Mouse (Mus musculus) forebrain, postnatal 0 days (tissue): ENCODE data around the gene Rinl. TPM values are rescaled to one million over a fixed set of nuclear protein-coding genes. Genes with fewer than 3 reads are reported as not detected.

Source experiments
- ATAC-seq: fragments of 200-750 bp; cut with Nextera tagmentation; 2 replicates; pipeline ENCODE4 v1.8.0; 2017; ENCODE audit warnings: mild to moderate bottlenecking, moderate library complexity
- DNase-seq: peaks from one replicate; pipeline ENCODE4 v3.0.0-alpha.2; 2015
- H3K27ac ChIP-seq: fragments of 300-500 bp; sonication (generic); 2 replicates; pipeline ENCODE4 v1.5.1; 2014; ENCODE audit warnings: low read depth, mild to moderate bottlenecking, antibody characterized with exemption, low read length, moderate library complexity, mixed read lengths
- H3K27me3 ChIP-seq: fragments of 300-500 bp; sonication (generic); 2 replicates; pipeline ENCODE4 v1.6.1; 2014; ENCODE audit warnings: mild to moderate bottlenecking, low read length, mixed read lengths; ENCODE audit not compliant: insufficient read depth
- H3K36me3 ChIP-seq: fragments of 300-500 bp; sonication (generic); 2 replicates; pipeline ENCODE4 v1.6.1; 2014; ENCODE audit warnings: mild to moderate bottlenecking, moderate library complexity; ENCODE audit not compliant: insufficient read depth
- H3K4me1 ChIP-seq: fragments of 300-500 bp; sonication (generic); 2 replicates; pipeline ENCODE4 v1.6.1; 2014; ENCODE audit warnings: antibody characterized with exemption; ENCODE audit not compliant: insufficient read depth
- H3K4me2 ChIP-seq: fragments of 300-500 bp; sonication (generic); 2 replicates; pipeline ENCODE4 v1.6.1; 2014; ENCODE audit warnings: low read depth, mild to moderate bottlenecking, moderate library complexity
- H3K4me3 ChIP-seq: fragments of 300-500 bp; sonication (generic); 2 replicates; pipeline ENCODE4 v1.5.1; 2014; ENCODE audit warnings: low read depth, low read length, mixed read lengths
- H3K9ac ChIP-seq: fragments of 300-500 bp; sonication (generic); 2 replicates; pipeline ENCODE4 v1.6.1; 2014; ENCODE audit warnings: mild to moderate bottlenecking
- H3K9me3 ChIP-seq: fragments of 300-500 bp; sonication (generic); 2 replicates; pipeline ENCODE4 v1.6.1; 2016; ENCODE audit warnings: low read length
- CTCF ChIP-seq: sonication (generic); IDR thresholded peaks from 2 replicates; pipeline ENCODE4 v1.5.1; 2016; ENCODE audit warnings: antibody characterized with exemption, control low read depth, low read depth
- WGBS: fragments of 180-500 bp; shearing (Covaris S2); extraction: QIAGEN DNeasy Blood & Tissue Kit; methylation state at CpG from one replicate; pipeline ENCODE4 v1.1.7; 2014; 5-methylcytosine and 5-hydroxymethylcytosine counted together
- polyA plus RNA-seq: library from polyadenylated mRNA; unstranded; fragments of >200 nt; fragmentation: Nextera tagmentation; extraction: Ambion mirVana; gene quantifications from 2 replicates; pipeline ENCODE4 v1.2.1, GENCODE M21; 2015
- total RNA-seq: library from RNA; depleted of rRNA; stranded (reverse); fragments of >200 nt; gene quantifications from 2 replicates; pipeline ENCODE4 v1.2.3, GENCODE M21; 2014

The Rinl gene
- total and polyA plus RNA-seq, 2 experiments from 2014 or later: 1.6 to 2.1 TPM

GRCm38 (mm10) chr7:28791706-28792105 lies 2.9 kb downstream of the Rinl start:
- Histone ChIP-seq H3K9ac (no peak overlapping the region), H3K27me3 (no peaks in the 10 kb centered on the region), H3K4me3 (no peak overlapping the region), H3K36me3 (no peaks in the 10 kb centered on the region; the same call in 1 of the 2 replicates), H3K4me1 (no peaks in the 10 kb centered on the region; the same call in 1 of the 2 replicates), H3K4me2 (no peak overlapping the region), H3K27ac (no peak overlapping the region), H3K9me3 (no peaks in the 10 kb centered on the region)
- ATAC-seq (no peak), DNase-seq (no peak)
- no peak for TF ChIP-seq CTCF

DNA sequence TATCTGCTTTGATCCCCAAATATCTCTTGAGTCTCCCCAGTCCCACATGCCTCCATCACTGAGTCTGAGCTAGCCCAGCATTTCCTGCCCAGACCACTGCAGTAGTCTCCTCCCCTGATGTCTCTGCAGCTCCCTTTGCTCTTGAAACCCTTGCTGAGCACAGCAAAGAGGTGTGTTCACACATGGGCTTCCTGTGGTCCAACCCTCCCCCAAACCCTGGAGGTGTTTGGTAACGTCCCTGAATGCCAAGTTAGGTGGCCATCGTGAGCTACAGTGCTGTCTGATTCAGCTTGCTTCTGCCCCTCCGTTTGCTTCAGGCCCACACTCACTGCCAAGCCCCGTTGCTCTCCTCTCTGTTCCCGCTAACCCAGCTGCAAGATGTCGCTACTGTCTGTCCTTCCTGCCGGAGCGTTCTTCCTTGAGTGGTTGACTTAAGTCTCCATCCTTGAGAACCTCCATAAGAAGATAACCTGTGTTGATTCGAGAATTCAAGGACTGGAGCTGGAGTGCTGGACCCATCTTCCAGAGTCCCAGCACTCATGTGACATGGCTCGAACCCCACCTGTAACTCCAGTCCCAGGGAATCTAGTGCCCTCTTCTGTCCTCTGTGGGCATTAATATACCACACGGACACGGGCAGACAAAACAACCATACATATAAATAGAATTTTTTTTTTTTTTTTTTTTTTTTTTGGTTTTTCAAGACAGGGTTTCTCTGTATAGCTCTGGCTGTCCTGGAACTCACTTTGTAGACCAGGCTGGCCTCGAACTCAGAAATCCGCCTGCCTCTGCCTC lies 3.8 kb downstream of the Rinl start:
- ATAC-seq: no peak

DNA sequence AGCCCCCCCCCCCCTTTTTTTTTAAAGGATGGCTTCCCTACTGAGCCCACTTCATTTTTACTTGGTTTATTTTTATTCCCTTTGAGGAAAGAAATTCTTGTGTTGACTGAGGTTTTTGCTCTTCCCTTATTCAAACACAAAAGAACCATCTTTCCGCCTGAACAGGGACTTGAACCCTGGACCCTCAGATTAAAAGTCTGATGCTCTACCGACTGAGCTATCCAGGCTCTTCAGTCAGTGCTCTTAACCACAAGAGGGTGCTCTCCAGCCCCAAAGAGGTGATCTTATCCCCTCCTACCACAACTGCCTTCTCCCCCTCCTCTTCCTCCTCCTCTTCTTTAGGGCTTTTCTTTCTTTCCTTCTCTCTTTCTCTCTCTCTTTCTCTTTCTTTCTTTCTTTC lies 5.1 kb downstream of the Rinl start:
- Histone ChIP-seq H3K27me3 (no peaks in the 10 kb centered on the region), H3K4me3 (no peak overlapping the region), H3K9me3 (no peaks in the 10 kb centered on the region), H3K27ac (no peak overlapping the region), H3K36me3 (no peaks in the 10 kb centered on the region), H3K4me2 (no peak overlapping the region), H3K4me1 (no peaks in the 10 kb centered on the region; the same call in 1 of the 2 replicates), H3K9ac (no peak overlapping the region)
- TF ChIP-seq CTCF: 0 out of 2 replicates have a peak, but pooled peaks have one; percentile 22
- DNase-seq: no peak
- WGBS: 38% methylated on average over 2 of the region's 2 CpGs
- no peak for ATAC-seq

More for the DNA sequence above, 3.8 kb downstream of the Rinl start:
- Histone ChIP-seq H3K4me1 (no peaks in the 10 kb centered on the region; the same call in 1 of the 2 replicates), H3K27ac (no peak overlapping the region), H3K9me3 (no peaks in the 10 kb centered on the region), H3K9ac (no peak overlapping the region), H3K27me3 (no peaks in the 10 kb centered on the region), H3K36me3 (no peaks in the 10 kb centered on the region; the same call in 1 of the 2 replicates), H3K4me3 (no peak overlapping the region), H3K4me2 (no peak overlapping the region)
- 86% methylated on average over 13 of the region's 14 CpGs for WGBS
- TF ChIP-seq CTCF: no peak
- DNase-seq: no peak

GRCm38 (mm10) chr7:28794496-28794895 lies 5.7 kb downstream of the Rinl start:
- Histone ChIP-seq H3K27me3 (no peaks in the 10 kb centered on the region), H3K27ac (no peak overlapping the region), H3K4me3 (no peak overlapping the region), H3K36me3 (no peaks in the 10 kb centered on the region), H3K9me3 (no peaks in the 10 kb centered on the region), H3K4me1 (no peaks in the 10 kb centered on the region; the same call in 1 of the 2 replicates), H3K9ac (no peak overlapping the region), H3K4me2 (no peak overlapping the region)
- TF ChIP-seq CTCF: no peak
- no peak for ATAC-seq
- DNase-seq: no peak
- WGBS: 74% methylated on average over 3 of the region's 3 CpGs

- H3K9ac ChIP-seq: no peak overlapping the region
- H3K9me3 ChIP-seq: no peaks in the 10 kb centered on the region
- H3K4me2 ChIP-seq: no peak overlapping the region
- 86% methylated on average over 15 of the region's 15 CpGs for WGBS
- no peaks in the 10 kb centered on the region for H3K27me3 ChIP-seq
- no peaks in the 10 kb centered on the region for H3K36me3 ChIP-seq
- DNase-seq (no peak), ATAC-seq (no peak)
- no peaks in the 10 kb centered on the region; the same call in 1 of the 2 replicates for H3K4me1 ChIP-seq
- H3K27ac ChIP-seq: no peak overlapping the region
- no peak overlapping the region for H3K4me3 ChIP-seq
- TF ChIP-seq CTCF: no peak
These were observed 7.1 kb downstream of the Rinl start for GRCm38 (mm10) chr7:28795832-28796231.

DNA sequence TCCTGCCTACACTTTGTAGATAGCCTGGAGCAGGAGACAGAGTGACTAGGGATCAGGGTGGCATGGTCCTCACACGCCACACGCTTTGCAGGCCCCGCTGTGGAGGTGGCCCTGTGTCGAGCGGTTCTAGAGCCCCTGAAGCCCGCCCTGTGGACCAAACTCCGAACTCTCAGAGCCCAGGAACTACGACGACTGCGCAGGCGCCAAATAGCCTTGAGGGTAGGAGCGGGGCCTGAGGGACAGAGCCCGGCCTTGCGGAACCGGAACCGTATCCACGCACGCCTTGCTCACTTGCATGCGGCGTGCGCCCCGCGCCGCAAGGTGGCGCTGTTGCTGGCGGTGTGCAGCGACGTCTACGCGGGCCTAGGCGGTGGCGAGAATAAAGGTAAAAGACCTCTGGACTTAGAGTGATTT lies 7.8 kb downstream of the Rinl start:
- Histone ChIP-seq H3K9ac (peak overlapping the region; percentile 28; the same call in 1 of the 2 replicates), H3K9me3 (no peaks in the 10 kb centered on the region), H3K4me1 (no peaks in the 10 kb centered on the region; the same call in 1 of the 2 replicates), H3K27ac (no peak overlapping the region), H3K4me3 (0 out of 2 replicates have a peak overlapping the region, but pooled peaks have one; percentile 4), H3K36me3 (no peaks in the 10 kb centered on the region), H3K27me3 (no peaks in the 10 kb centered on the region), H3K4me2 (peak overlapping the region; percentile 34)
- TF ChIP-seq CTCF: peak; percentile 96
- WGBS: 13% methylated on average over 32 of the region's 32 CpGs
- ATAC-seq (peak; percentile 86), DNase-seq (peak; percentile 75)

GRCm38 (mm10) chr7:28799994-28800393 lies 11.2 kb downstream of the Rinl start:
- Histone ChIP-seq H3K27ac (no peak overlapping the region), H3K27me3 (no peaks in the 10 kb centered on the region), H3K36me3 (no peaks in the 10 kb centered on the region), H3K4me2 (no peak overlapping the region), H3K4me3 (no peak overlapping the region), H3K9me3 (no peaks in the 10 kb centered on the region), H3K4me1 (peaks cover 5% of the 10 kb centered on the region; the same call in 1 of the 2 replicates), H3K9ac (no peak overlapping the region)
- TF ChIP-seq CTCF: no peak
- ATAC-seq: no peak
- DNase-seq: no peak
- WGBS: 93% methylated on average over 9 of the region's 9 CpGs
